Mouse (Mus musculus) small intestine, adult 2 months (tissue): ENCODE data around the gene Cenpp. TPM values are rescaled to one million over a fixed set of nuclear protein-coding genes. Genes with fewer than 3 reads are reported as not detected.

Experiments
- H3K27ac ChIP-seq: fragments of 200-500 bp; 2 replicates; pipeline ENCODE4 v1.5.1; 2012; ENCODE audit warnings: low read depth, low read length, control low read depth, inconsistent platforms; ENCODE audit not compliant: insufficient read depth
- H3K27me3 ChIP-seq: fragments of 200-500 bp; 2 replicates; pipeline ENCODE4 v1.6.1; 2012; ENCODE audit warnings: mild to moderate bottlenecking, moderate library complexity, low read length, inconsistent platforms; ENCODE audit not compliant: control insufficient read depth, insufficient read depth
- H3K36me3 ChIP-seq: fragments of 200-500 bp; 2 replicates; pipeline ENCODE4 v1.6.1; 2012; ENCODE audit warnings: mild to moderate bottlenecking, low read length, control low read depth, inconsistent platforms; ENCODE audit not compliant: control insufficient read depth, insufficient read depth
- H3K4me1 ChIP-seq: fragments of 200-500 bp; 2 replicates; pipeline ENCODE4 v1.6.1; 2012; ENCODE audit warnings: low read length, inconsistent platforms, mixed read lengths; ENCODE audit not compliant: control insufficient read depth, insufficient read depth, insufficient read length
- H3K4me3 ChIP-seq: fragments of 200-500 bp; 2 replicates; pipeline ENCODE4 v1.5.1; 2012; ENCODE audit warnings: low read depth, mild to moderate bottlenecking, control low read depth, inconsistent platforms, low read length, moderate library complexity
- CTCF ChIP-seq: fragments of 200-500 bp; IDR thresholded peaks from 2 replicates; pipeline ENCODE4 v1.5.1; 2012; ENCODE audit warnings: low read depth, mild to moderate bottlenecking, control low read depth, inconsistent platforms, low read length, moderate library complexity, mixed read lengths; ENCODE audit not compliant: insufficient replicate concordance, insufficient read length; ENCODE audit errors: extremely low read depth
- POLR2A ChIP-seq: fragments of 200-500 bp; IDR thresholded peaks from 2 replicates; pipeline ENCODE4 v1.6.1; 2012; ENCODE audit warnings: low read depth, mild to moderate bottlenecking, control low read depth, inconsistent platforms, low read length, moderate library complexity
- WGBS: fragments of 180-500 bp; shearing (Covaris S2); methylation state at CpG from one replicate; pipeline ENCODE4 v1.1.7; 2018; 5-methylcytosine and 5-hydroxymethylcytosine counted together
- polyA plus RNA-seq: library from polyadenylated mRNA; depleted of rRNA; stranded (reverse); fragments of >200 nt; gene quantifications from 2 replicates; pipeline ENCODE4 v1.2.3, GENCODE M21; 2012

Cenpp gene
- polyA plus RNA-seq, 1 experiment = 0.27 TPM

- Histone ChIP-seq H3K27ac (no peak overlapping the region), H3K27me3 (no peaks in the 10 kb centered on the region), H3K4me3 (peak overlapping the region; percentile 80), H3K36me3 (peaks cover 1% of the 10 kb centered on the region), H3K4me1 (no peaks in the 10 kb centered on the region)
- WGBS = under 1% methylated on average over 4 of the region's 4 CpGs
- TF ChIP-seq CTCF = no peak
- no peak for TF ChIP-seq POLR2A
Observed at GRCm38 (mm10) chr13:49651781-49652351, 719 bp downstream of the Cenpp start.

GRCm38 (mm10) chr13:49651136-49651535, 1.4 kb downstream of the Cenpp start:
- Histone ChIP-seq H3K4me3 (no peak overlapping the region), H3K27me3 (no peaks in the 10 kb centered on the region), H3K4me1 (no peaks in the 10 kb centered on the region), H3K27ac (no peak overlapping the region), H3K36me3 (no peaks in the 10 kb centered on the region)
- 27% methylated on average over 2 of the region's 2 CpGs for WGBS
- TF ChIP-seq POLR2A = no peak
- no peak for TF ChIP-seq CTCF

GRCm38 (mm10) chr13:49646019-49646418, 6.6 kb downstream of the Cenpp start:
- no peak for TF ChIP-seq CTCF
- no peak for TF ChIP-seq POLR2A
- WGBS = 70% methylated on average over 1 of the region's 1 CpGs
- no peaks in the 10 kb centered on the region for H3K36me3 ChIP-seq

GRCm38 (mm10) chr13:49644731-49645529, 7.7 kb downstream of the Cenpp start:
- 68% methylated on average over 2 of the region's 2 CpGs for WGBS
- peak overlapping the region; percentile 67; the same call in 1 of the 2 replicates for H3K27ac ChIP-seq

More at GRCm38 (mm10) chr13:49646019-49646418, 6.6 kb downstream of the Cenpp start:
- H3K27ac ChIP-seq = no peak overlapping the region
- H3K27me3 ChIP-seq = no peaks in the 10 kb centered on the region
- peaks cover 3% of the 10 kb centered on the region; the same call in 1 of the 2 replicates for H3K4me1 ChIP-seq
- no peak overlapping the region for H3K4me3 ChIP-seq

GRCm38 (mm10) chr13:49643669-49644362, 8.8 kb downstream of the Cenpp start:
- Histone ChIP-seq H3K4me1 (peaks cover 3% of the 10 kb centered on the region; the same call in 1 of the 2 replicates), H3K27me3 (no peaks in the 10 kb centered on the region), H3K36me3 (no peaks in the 10 kb centered on the region), H3K27ac (no peak overlapping the region), H3K4me3 (no peak overlapping the region)
- TF ChIP-seq POLR2A (no peak), CTCF (no peak)

More at GRCm38 (mm10) chr13:49644731-49645529, 7.7 kb downstream of the Cenpp start:
- Histone ChIP-seq H3K36me3 (no peaks in the 10 kb centered on the region), H3K27me3 (no peaks in the 10 kb centered on the region), H3K4me3 (no peak overlapping the region), H3K4me1 (peaks cover 3% of the 10 kb centered on the region; the same call in 1 of the 2 replicates)
- TF ChIP-seq CTCF = no peak; the same call in 1 of the 2 replicates
- no peak for TF ChIP-seq POLR2A

- Histone ChIP-seq H3K4me1 (peaks cover 3% of the 10 kb centered on the region; the same call in 1 of the 2 replicates), H3K27me3 (no peaks in the 10 kb centered on the region), H3K36me3 (no peaks in the 10 kb centered on the region), H3K4me3 (no peak overlapping the region), H3K27ac (no peak overlapping the region)
- 77% methylated on average over 6 of the region's 6 CpGs for WGBS
- TF ChIP-seq POLR2A = no peak
- no peak for TF ChIP-seq CTCF
Observed at GRCm38 (mm10) chr13:49642650-49643049, 9.9 kb downstream of the Cenpp start.

- Histone ChIP-seq H3K36me3 (no peaks in the 10 kb centered on the region), H3K4me3 (no peak overlapping the region), H3K4me1 (peaks cover 2% of the 10 kb centered on the region; the same call in 1 of the 2 replicates), H3K27me3 (no peaks in the 10 kb centered on the region), H3K27ac (no peak overlapping the region)
- 89% methylated on average over 2 of the region's 2 CpGs for WGBS
- TF ChIP-seq POLR2A (no peak), CTCF (no peak)
Observed at GRCm38 (mm10) chr13:49639965-49640364, 12.6 kb downstream of the Cenpp start.
